Comparison of ENCODE assay signal across 8 mouse cellular contexts in genomic region chrX:20616861-20617175, GRCm38 (mm10). TPM values are rescaled to one million over a fixed set of nuclear protein-coding genes. Genes with fewer than 3 reads are reported as not detected.
DNase-seq lines count a peak whose midpoint lies in the region; ATAC-seq and TF ChIP-seq lines count a peak whose summit lies in the region.

No protein-coding gene starts in this region.

- peak overlapping the region; percentile 69 for H3K4me3 ChIP-seq in cerebellum, adult 2 months (replicated peaks; ENCODE audit: insufficient read depth, low read depth, low read length)
- peak overlapping the region; percentile 67 for H3K4me3 ChIP-seq in lung, embryonic 16.5 days (ENCODE audit: low read length)
- peak overlapping the region; percentile 53 for H3K4me3 ChIP-seq in hindbrain, embryonic 13.5 days

- H3K4me1 ChIP-seq in cerebellum, adult 2 months (ENCODE audit: control insufficient read depth, insufficient read depth, low read length) = peaks cover 8% of the 10 kb centered on the region; the same call in 1 of the 2 replicates
- peaks cover 6% of the 10 kb centered on the region; the same call in 1 of the 2 replicates for H3K4me1 ChIP-seq in lung, embryonic 16.5 days (replicated peaks; ENCODE audit: control insufficient read depth, insufficient read depth, low read length)
- peaks cover 25% of the 10 kb centered on the region for H3K4me1 ChIP-seq in hindbrain, embryonic 13.5 days (replicated peaks)

- no peaks in the 10 kb centered on the region for H3K27me3 ChIP-seq in cerebellum, adult 2 months (ENCODE audit: control insufficient read depth, insufficient read depth, low read length)
- no peaks in the 10 kb centered on the region for H3K27me3 ChIP-seq in lung, embryonic 16.5 days (ENCODE audit: control insufficient read depth, insufficient read depth, low read depth, low read length)
- no peaks in the 10 kb centered on the region for H3K27me3 ChIP-seq in hindbrain, embryonic 13.5 days

- 10% methylated on average over 17 of the region's 17 CpGs for WGBS in cerebellum, adult 2 months
- WGBS in lung, embryonic 16.5 days = 24% methylated on average over 14 of the region's 17 CpGs
- WGBS in hindbrain, embryonic 13.5 days = 18% methylated on average over 17 of the region's 17 CpGs

- peak overlapping the region; percentile 72 for H3K9ac ChIP-seq in lung, embryonic 16.5 days (ENCODE audit: low read length)
- peak overlapping the region; percentile 71 for H3K9ac ChIP-seq in hindbrain, embryonic 13.5 days

- peak overlapping the region; percentile 98 for H3K27ac ChIP-seq in cerebellum, adult 2 months (ENCODE audit: insufficient read depth, low read length)
- H3K27ac ChIP-seq in lung, embryonic 16.5 days (ENCODE audit: low read length) = peak overlapping the region; percentile 90
- peak overlapping the region; percentile 91 for H3K27ac ChIP-seq in hindbrain, embryonic 13.5 days

- peak in 1 of 2 experiments; percentile 77 for DNase-seq in cerebellum, adult 2 months
- no peak for DNase-seq in cerebellum, postnatal 4 days (ENCODE audit: low spot score in 2 of 2)
- DNase-seq in lung, postnatal 14 days = no peak
- no peak for DNase-seq in gastrocnemius, adult 8-10 months (ENCODE audit: low spot score in 2 of 2)

- peak overlapping the region; percentile 58 for H3K4me2 ChIP-seq in lung, embryonic 16.5 days (ENCODE audit: low read depth, low read length)
- H3K4me2 ChIP-seq in hindbrain, embryonic 13.5 days = peak overlapping the region; percentile 54

- no peaks in the 10 kb centered on the region for H3K9me3 ChIP-seq in lung, embryonic 16.5 days (ENCODE audit: control insufficient read depth, low read length)
- H3K9me3 ChIP-seq in hindbrain, embryonic 13.5 days = no peaks in the 10 kb centered on the region

- no peak for TF ChIP-seq CTCF in cerebellum, adult 2 months (IDR thresholded peaks at IDR 0.05; ENCODE audit: borderline replicate concordance, insufficient read depth, low read depth, low read length)

- peaks cover 4% of the 10 kb centered on the region; the same call in 1 of the 2 replicates for H3K36me3 ChIP-seq in lung, embryonic 16.5 days (ENCODE audit: control insufficient read depth, insufficient read depth, low read length)
- peaks cover 3% of the 10 kb centered on the region; the same call in 1 of the 2 replicates for H3K36me3 ChIP-seq in hindbrain, embryonic 13.5 days

- TF ChIP-seq POLR2A in cerebellum, adult 2 months (IDR thresholded peaks at IDR 0.05; ENCODE audit: borderline replicate concordance, insufficient read depth, low read length) = no peak

- peak; percentile 34; the same call in 1 of the 2 replicates for ATAC-seq in lung, embryonic 16.5 days (ENCODE audit: low read depth)
- no peak; the same call in 1 of the 2 replicates for ATAC-seq in hindbrain, embryonic 13.5 days (ENCODE audit: low FRiP score)
- ATAC-seq in megakaryocyte-erythroid progenitor cell, adult 5-6 weeks (replicated peaks; ENCODE audit: low FRiP score, low TSS enrichment, poor library complexity, severe bottlenecking) = peak; percentile 22
- ATAC-seq in activated CD4-positive, CD25-positive, alpha-beta regulatory T cell, adult 4 months = no peak

RNA-seq across cellular contexts. Expression of gene Rbm10, which starts 0.5 kb away (rescaled TPM):
- 61.5 and 62.4 TPM in 2 replicates for polyA plus RNA-seq in cerebellum, adult 2 months (2012; rRNA removed)
- 66.3 and 68.7 TPM in 2 replicates for polyA plus RNA-seq in lung, embryonic 16.5 days (2015; fragmentation: Nextera tagmentation; extraction: Ambion mirVana)
- 63.5 and 63.9 TPM in 2 replicates for polyA plus RNA-seq in hindbrain, embryonic 13.5 days (2015; fragmentation: Nextera tagmentation; extraction: Ambion mirVana)
- 45.7 and 53.3 TPM in 2 replicates for total RNA-seq in megakaryocyte-erythroid progenitor cell, adult 5-6 weeks (2014; fragmentation: Nextera tagmentation)
- 82.8 and 85.8 TPM in 2 replicates for total RNA-seq in megakaryocyte-erythroid progenitor cell, adult 5-6 weeks (2017)
- 10 to 100 TPM in 1 of 4 experiments, 1 to 10 TPM in 3; 8.4 to 10.3 (median 9.2) TPM for total RNA-seq in gastrocnemius, adult 8-10 months (2022)
- 10 to 100 TPM; 32.4 to 48.4 TPM for polyA plus RNA-seq in activated CD4-positive, CD25-positive, alpha-beta regulatory T cell, adult 4 months (2017; shearing (Covaris generic))

RNA-seq across cellular contexts. Expression of gene Ndufb11, which starts 0.6 kb away (rescaled TPM):
- polyA plus RNA-seq in cerebellum, adult 2 months (2012; rRNA removed) = 282 and 300 TPM in 2 replicates
- 253 and 258 TPM in 2 replicates for polyA plus RNA-seq in lung, embryonic 16.5 days (2015; fragmentation: Nextera tagmentation; extraction: Ambion mirVana)
- 220 and 231 TPM in 2 replicates for polyA plus RNA-seq in hindbrain, embryonic 13.5 days (2015; fragmentation: Nextera tagmentation; extraction: Ambion mirVana)
- 119 and 157 TPM in 2 replicates for total RNA-seq in megakaryocyte-erythroid progenitor cell, adult 5-6 weeks (2014; fragmentation: Nextera tagmentation)
- 53.5 and 68.7 TPM in 2 replicates for total RNA-seq in megakaryocyte-erythroid progenitor cell, adult 5-6 weeks (2017)
- 100 to 1,000 TPM; 396 to 439 (median 407) TPM for total RNA-seq in gastrocnemius, adult 8-10 months (2022)
- 100 to 1,000 TPM; 256 to 268 TPM for polyA plus RNA-seq in activated CD4-positive, CD25-positive, alpha-beta regulatory T cell, adult 4 months (2017; shearing (Covaris generic))

RNA-seq across cellular contexts. Expression of gene Uba1, which starts 41.3 kb away (rescaled TPM):
- 288 and 301 TPM in 2 replicates for polyA plus RNA-seq in cerebellum, adult 2 months (2012; rRNA removed)
- polyA plus RNA-seq in lung, embryonic 16.5 days (2015; fragmentation: Nextera tagmentation; extraction: Ambion mirVana) = 181 and 190 TPM in 2 replicates
- polyA plus RNA-seq in hindbrain, embryonic 13.5 days (2015; fragmentation: Nextera tagmentation; extraction: Ambion mirVana) = 394 and 406 TPM in 2 replicates
- total RNA-seq in megakaryocyte-erythroid progenitor cell, adult 5-6 weeks (2014; fragmentation: Nextera tagmentation) = 241 and 270 TPM in 2 replicates
- total RNA-seq in megakaryocyte-erythroid progenitor cell, adult 5-6 weeks (2017) = 172 and 234 TPM in 2 replicates
- 100 to 1,000 TPM; 143 to 161 (median 149) TPM for total RNA-seq in gastrocnemius, adult 8-10 months (2022)
- polyA plus RNA-seq in activated CD4-positive, CD25-positive, alpha-beta regulatory T cell, adult 4 months (2017; shearing (Covaris generic)) = 100 to 1,000 TPM; 118 to 150 TPM

Comparison
In these comparisons a context has a peak if more than half of its experiments do, and no peak if none do; other contexts are left out.
1. ATAC-seq: peak in lung, embryonic 16.5 days (single experiment) and megakaryocyte-erythroid progenitor cell, adult 5-6 weeks (single experiment); none in hindbrain, embryonic 13.5 days (single experiment) and activated CD4-positive, CD25-positive, alpha-beta regulatory T cell, adult 4 months (single experiment).
2. Peak in every context shown above with its lines, with median percentiles within 50 percentile points of each other: H3K27ac ChIP-seq and H3K4me3 ChIP-seq.